Mouse (Mus musculus) stomach, postnatal 0 days (tissue): ENCODE measurements around the gene Grid1.

ENCODE experiments used
- CTCF ChIP-seq: IDR thresholded peaks from 2 replicates; pipeline ENCODE4 v1.5.1; 2016; ENCODE audit warnings: antibody characterized with exemption, low read depth, mild to moderate bottlenecking, moderate library complexity
- EP300 ChIP-seq: optimal IDR thresholded peaks from 2 replicates; pipeline ENCODE3; 2016; ENCODE audit warnings: antibody characterized with exemption

GRCm38 (mm10) chr14:35049231-35049630 is 229.3 kb downstream of the Grid1 start:
- TF ChIP-seq CTCF (no peak), EP300 (no peak)
